Mouse (Mus musculus): ENCODE measurements around the gene Snx1. TPM values are rescaled to one million over a fixed set of nuclear protein-coding genes. Genes with fewer than 3 reads are reported as not detected.
A peak's percentile ranks its signal among the peaks of the same experiment; 100 is the strongest.

Snx1 gene
- polyA plus RNA-seq, 1 experiment from 2014 or later: 111 TPM

DNA sequence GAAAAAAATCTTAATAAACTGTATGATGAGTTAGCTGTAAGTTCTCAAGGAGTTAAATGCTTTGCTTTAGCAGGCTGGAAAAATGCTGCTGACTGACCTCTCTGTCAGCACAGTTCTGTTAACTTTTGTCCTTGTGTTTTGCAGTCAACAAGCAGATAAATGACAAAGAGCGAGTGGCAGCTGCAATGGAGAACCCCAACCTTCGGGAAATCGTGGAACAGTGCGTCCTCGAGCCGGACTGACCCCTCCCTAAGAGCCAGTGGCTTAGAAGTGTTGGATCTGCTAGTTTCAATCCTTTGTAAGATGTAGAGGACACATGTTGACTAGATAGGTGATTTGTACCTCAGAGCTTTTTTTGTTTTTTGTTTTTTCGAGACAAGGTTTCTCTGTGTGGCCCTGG is 11.8 kb upstream of the Snx1 start:
- H3K9ac ChIP-seq (ENCODE audit: low read length): no peak overlapping the region
- H3K27me3 ChIP-seq (replicated peaks; ENCODE audit: control insufficient read depth, insufficient read depth, low read length): no peaks in the 10 kb centered on the region
- no peak overlapping the region for H3K4me3 ChIP-seq (ENCODE audit: low read depth, low read length)
- H3K36me3 ChIP-seq (ENCODE audit: control insufficient read depth, insufficient read depth, low read length): peaks cover 62% of the 10 kb centered on the region
- H3K27ac ChIP-seq (ENCODE audit: low read depth, low read length): no peak overlapping the region
- no peaks in the 10 kb centered on the region for H3K9me3 ChIP-seq (replicated peaks; ENCODE audit: control insufficient read depth, low read length)
- ATAC-seq (no peak), DNase-seq (ENCODE audit: low spot score) (no peak)
- H3K4me2 ChIP-seq (ENCODE audit: low read length): no peak overlapping the region
- 94% methylated on average over 7 of the region's 7 CpGs for WGBS
- H3K4me1 ChIP-seq (ENCODE audit: control insufficient read depth, insufficient read depth, low read length): no peaks in the 10 kb centered on the region

DNA sequence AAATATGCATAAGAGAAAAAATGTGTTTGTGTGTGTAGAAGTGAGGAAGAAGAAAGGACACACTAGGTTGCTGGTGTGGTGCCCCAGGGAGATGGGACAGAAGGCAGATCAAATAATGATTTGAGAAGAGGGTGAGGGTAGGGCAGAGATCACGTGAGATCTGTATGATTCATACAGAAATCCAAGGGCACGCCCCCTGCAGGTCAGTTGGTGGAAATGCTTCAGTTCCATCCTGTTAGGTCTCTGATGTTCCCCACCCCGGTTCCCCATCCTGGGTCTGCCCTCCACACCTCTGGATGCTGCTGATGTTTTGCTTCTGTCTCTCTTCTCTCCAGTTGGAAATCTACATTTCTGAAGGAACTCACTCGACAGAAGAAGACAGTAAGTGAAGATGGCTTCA is 9.6 kb upstream of the Snx1 start:
- H3K9me3 ChIP-seq (replicated peaks; ENCODE audit: control insufficient read depth, low read length): no peaks in the 10 kb centered on the region
- DNase-seq (ENCODE audit: low spot score) (peak; percentile 31), ATAC-seq (no peak)
- no peak overlapping the region for H3K9ac ChIP-seq (ENCODE audit: low read length)
- peaks cover 65% of the 10 kb centered on the region for H3K36me3 ChIP-seq (ENCODE audit: control insufficient read depth, insufficient read depth, low read length)
- H3K4me2 ChIP-seq (ENCODE audit: low read length): no peak overlapping the region
- no peak overlapping the region for H3K27ac ChIP-seq (ENCODE audit: low read depth, low read length)
- H3K4me1 ChIP-seq (ENCODE audit: control insufficient read depth, insufficient read depth, low read length): no peaks in the 10 kb centered on the region
- 55% methylated on average over 4 of the region's 4 CpGs for WGBS
- no peak overlapping the region for H3K4me3 ChIP-seq (ENCODE audit: low read depth, low read length)
- H3K27me3 ChIP-seq (replicated peaks; ENCODE audit: control insufficient read depth, insufficient read depth, low read length): no peaks in the 10 kb centered on the region

DNA sequence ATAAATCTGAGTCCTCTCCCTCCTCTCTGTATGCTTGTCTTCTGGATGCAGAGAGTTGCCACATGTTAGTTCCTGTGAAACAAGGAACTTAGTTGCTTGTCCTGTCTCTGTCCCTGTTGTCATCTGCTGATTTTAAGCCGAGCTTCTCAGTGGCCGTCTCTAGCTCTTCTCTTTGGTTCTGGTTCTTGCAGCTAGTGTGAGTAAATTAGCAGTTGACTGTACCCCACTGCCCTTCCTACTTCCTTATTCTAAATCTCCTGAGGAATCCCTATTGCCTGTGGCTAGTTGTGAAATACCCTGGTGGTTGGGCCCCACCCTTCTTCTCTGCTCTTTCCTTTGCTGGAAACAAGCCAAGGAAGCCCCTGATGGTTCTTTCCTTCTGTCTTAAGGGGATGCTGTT is 5.1 kb upstream of the Snx1 start:
- 96% methylated on average over 2 of the region's 2 CpGs for WGBS
- no peak overlapping the region for H3K9ac ChIP-seq (ENCODE audit: low read length)
- DNase-seq (ENCODE audit: low spot score) (no peak), ATAC-seq (no peak)
- no peaks in the 10 kb centered on the region for H3K27me3 ChIP-seq (replicated peaks; ENCODE audit: control insufficient read depth, insufficient read depth, low read length)
- no peak overlapping the region for H3K4me3 ChIP-seq (ENCODE audit: low read depth, low read length)
- H3K9me3 ChIP-seq (replicated peaks; ENCODE audit: control insufficient read depth, low read length): no peaks in the 10 kb centered on the region
- H3K4me1 ChIP-seq (ENCODE audit: control insufficient read depth, insufficient read depth, low read length): peaks cover 10% of the 10 kb centered on the region; the same call in 1 of the 2 replicates
- no peak overlapping the region for H3K27ac ChIP-seq (ENCODE audit: low read depth, low read length)
- H3K36me3 ChIP-seq (ENCODE audit: control insufficient read depth, insufficient read depth, low read length): peaks cover 29% of the 10 kb centered on the region
- no peak overlapping the region for H3K4me2 ChIP-seq (ENCODE audit: low read length)

DNA sequence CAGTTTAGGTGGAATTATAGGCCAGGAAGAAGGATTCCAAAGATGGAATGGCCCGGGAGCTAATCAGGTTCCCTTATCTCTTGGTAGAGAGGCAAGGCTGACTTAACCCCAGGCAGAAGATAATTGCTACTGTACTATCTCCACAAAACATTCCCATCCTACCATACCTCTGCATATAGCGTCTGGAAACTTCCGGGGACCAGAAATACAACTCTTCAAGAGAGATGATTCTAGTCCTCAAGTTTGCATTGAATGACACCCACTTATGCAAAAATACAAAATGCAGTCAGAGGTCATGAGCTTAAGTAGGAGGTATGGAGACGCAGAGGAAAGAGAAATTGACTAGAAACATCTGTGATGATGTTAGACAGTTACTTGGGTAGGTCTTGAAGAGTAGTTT is 1.5 kb upstream of the Snx1 start:
- H3K4me2 ChIP-seq (ENCODE audit: low read length): peak overlapping the region; percentile 81; the same call in 1 of the 2 replicates
- no peaks in the 10 kb centered on the region for H3K27me3 ChIP-seq (replicated peaks; ENCODE audit: control insufficient read depth, insufficient read depth, low read length)
- no peak overlapping the region for H3K27ac ChIP-seq (ENCODE audit: low read depth, low read length)
- no peaks in the 10 kb centered on the region for H3K9me3 ChIP-seq (replicated peaks; ENCODE audit: control insufficient read depth, low read length)
- peaks cover 3% of the 10 kb centered on the region for H3K36me3 ChIP-seq (ENCODE audit: control insufficient read depth, insufficient read depth, low read length)
- peaks cover 22% of the 10 kb centered on the region for H3K4me1 ChIP-seq (ENCODE audit: control insufficient read depth, insufficient read depth, low read length)
- ATAC-seq: no peak
- H3K9ac ChIP-seq (ENCODE audit: low read length): no peak overlapping the region
- no peak overlapping the region for H3K4me3 ChIP-seq (ENCODE audit: low read depth, low read length)
- WGBS: 95% methylated on average over 4 of the region's 4 CpGs
- no peak for DNase-seq (ENCODE audit: low spot score)

DNA sequence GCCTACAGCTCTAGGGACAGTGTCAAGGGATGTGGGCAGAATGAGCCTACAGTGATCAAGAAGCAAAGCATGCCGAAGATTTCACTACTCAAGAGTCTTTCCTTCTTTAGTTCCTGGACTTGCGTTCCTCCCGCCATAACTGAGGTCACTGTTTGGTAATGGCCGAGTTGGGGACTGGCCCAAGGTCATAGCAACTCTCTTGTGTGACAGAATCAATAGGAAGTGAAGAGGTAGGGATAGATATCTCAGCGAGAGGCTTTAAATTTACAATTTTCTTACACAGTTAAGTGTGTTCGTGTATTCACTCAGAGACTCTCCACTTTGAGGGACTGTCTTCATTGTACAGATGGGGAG is 783 bp upstream of the Snx1 start:
- H3K4me3 ChIP-seq (ENCODE audit: low read depth, low read length): peak overlapping the region; percentile 48
- 60% methylated on average over 6 of the region's 6 CpGs for WGBS

DNA sequence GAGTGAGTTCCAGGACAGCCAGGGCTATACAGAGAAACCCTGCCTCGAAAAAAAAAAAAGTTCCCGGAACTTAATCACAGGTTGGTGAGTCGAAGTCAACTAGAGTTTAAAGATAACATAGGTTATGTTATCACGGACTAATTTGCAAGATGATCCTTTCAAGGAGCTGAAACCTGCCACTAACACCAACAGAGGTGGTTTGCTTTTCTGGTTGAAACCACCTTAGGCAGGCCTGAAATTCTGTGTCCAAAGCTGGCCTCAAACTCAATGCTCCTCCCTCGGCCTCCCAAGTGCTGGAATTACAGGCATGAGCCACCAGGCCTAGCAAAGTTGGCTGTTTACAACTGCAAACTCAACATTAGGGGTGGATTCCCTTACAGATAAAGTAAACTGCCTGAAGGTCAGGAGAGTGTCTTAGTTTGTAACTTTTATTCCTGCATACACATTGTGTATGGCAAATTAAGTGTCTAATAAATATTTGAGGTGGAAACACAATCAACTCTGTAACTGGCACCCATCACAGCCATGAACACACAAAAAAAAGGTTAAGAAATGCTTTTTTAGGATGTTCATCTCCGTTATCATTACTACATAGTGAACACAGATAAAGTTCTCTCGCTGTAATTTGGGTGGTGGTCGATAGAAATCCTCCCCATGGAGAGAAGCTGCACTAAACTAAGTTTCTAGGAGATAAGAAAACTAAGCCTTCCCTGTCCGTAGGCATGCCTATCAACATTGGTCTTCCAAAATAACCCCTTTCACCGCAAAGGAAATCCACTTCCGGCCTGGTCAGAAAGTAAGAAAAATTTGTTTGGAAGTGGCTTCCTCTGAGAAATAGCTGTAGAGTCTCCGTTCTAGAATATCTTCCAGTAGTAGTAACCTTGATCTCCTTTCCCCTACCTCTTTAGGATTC is 588 bp downstream of the Snx1 start:
- Histone ChIP-seq H3K36me3 (ENCODE audit: control insufficient read depth, insufficient read depth, low read length) (no peaks in the 10 kb centered on the region), H3K27ac (ENCODE audit: low read depth, low read length) (peak overlapping the region; percentile 90), H3K9ac (ENCODE audit: low read length) (peak overlapping the region; percentile 64; the same call in 1 of the 2 replicates), H3K4me1 (ENCODE audit: control insufficient read depth, insufficient read depth, low read length) (peaks cover 22% of the 10 kb centered on the region), H3K9me3 (replicated peaks; ENCODE audit: control insufficient read depth, low read length) (no peaks in the 10 kb centered on the region), H3K4me2 (ENCODE audit: low read length) (peak overlapping the region; percentile 81), H3K4me3 (ENCODE audit: low read depth, low read length) (peak overlapping the region; percentile 48), H3K27me3 (replicated peaks; ENCODE audit: control insufficient read depth, insufficient read depth, low read length) (no peaks in the 10 kb centered on the region)
- DNase-seq (ENCODE audit: low spot score) (no peak), ATAC-seq (no peak)
- 66% methylated on average over 12 of the region's 12 CpGs for WGBS

More for the DNA sequence above, 783 bp upstream of the Snx1 start:
- no peak for ATAC-seq
- Histone ChIP-seq H3K9ac (ENCODE audit: low read length) (peak overlapping the region; percentile 64), H3K9me3 (replicated peaks; ENCODE audit: control insufficient read depth, low read length) (no peaks in the 10 kb centered on the region), H3K27ac (ENCODE audit: low read depth, low read length) (no peak overlapping the region), H3K4me2 (ENCODE audit: low read length) (peak overlapping the region; percentile 81), H3K27me3 (replicated peaks; ENCODE audit: control insufficient read depth, insufficient read depth, low read length) (no peaks in the 10 kb centered on the region), H3K4me1 (ENCODE audit: control insufficient read depth, insufficient read depth, low read length) (peaks cover 22% of the 10 kb centered on the region), H3K36me3 (ENCODE audit: control insufficient read depth, insufficient read depth, low read length) (no peaks in the 10 kb centered on the region; the same call in 1 of the 2 replicates)
- DNase-seq (ENCODE audit: low spot score): no peak

DNA sequence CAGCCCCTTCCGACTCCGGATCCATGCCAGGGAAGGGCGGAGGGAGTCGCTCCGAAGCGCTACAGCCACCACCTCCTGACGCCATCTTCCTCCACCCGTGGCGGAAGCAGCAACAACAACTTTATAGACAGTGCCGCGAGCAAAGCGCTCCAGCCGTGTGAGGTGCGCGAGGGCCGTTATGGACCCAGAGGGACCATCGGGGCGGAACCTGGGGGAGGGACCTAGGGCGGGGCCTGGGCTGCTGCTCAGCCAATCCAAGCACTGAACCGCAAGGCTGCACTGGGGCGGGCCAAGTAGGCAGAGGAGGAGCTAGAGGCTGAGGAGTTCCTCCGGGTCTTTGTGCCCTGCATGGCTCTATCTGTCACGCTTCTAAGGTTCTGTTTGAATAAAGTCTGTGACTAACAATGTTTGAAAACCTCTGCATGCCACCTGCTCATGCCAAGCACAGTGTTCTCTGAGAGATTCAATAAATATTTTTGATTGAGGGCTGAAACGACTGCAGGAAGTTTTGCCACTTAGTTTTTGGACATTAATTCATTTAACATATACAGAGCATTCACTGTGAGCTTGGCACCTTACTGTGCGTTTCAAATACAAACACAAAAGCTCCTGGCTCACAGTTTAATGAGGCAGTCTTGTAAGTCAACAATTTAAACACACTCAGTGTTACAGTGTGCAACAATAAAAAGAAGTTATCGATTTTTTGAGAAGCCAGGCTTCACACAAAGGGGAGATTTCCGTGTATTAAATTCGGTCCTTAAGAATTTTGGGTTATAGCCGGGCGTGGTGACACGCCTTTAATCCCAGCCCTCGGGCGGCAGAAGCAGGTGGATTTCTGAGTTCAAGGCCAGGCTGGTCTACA is 1.5 kb downstream of the Snx1 start:
- WGBS: 12% methylated on average over 33 of the region's 33 CpGs
- Histone ChIP-seq H3K4me3 (ENCODE audit: low read depth, low read length) (peak overlapping the region; percentile 77), H3K9me3 (replicated peaks; ENCODE audit: control insufficient read depth, low read length) (no peaks in the 10 kb centered on the region), H3K4me1 (ENCODE audit: control insufficient read depth, insufficient read depth, low read length) (peaks cover 22% of the 10 kb centered on the region), H3K36me3 (ENCODE audit: control insufficient read depth, insufficient read depth, low read length) (no peaks in the 10 kb centered on the region), H3K9ac (ENCODE audit: low read length) (peak overlapping the region; percentile 88), H3K4me2 (ENCODE audit: low read length) (peak overlapping the region; percentile 67), H3K27ac (ENCODE audit: low read depth, low read length) (peak overlapping the region; percentile 90), H3K27me3 (replicated peaks; ENCODE audit: control insufficient read depth, insufficient read depth, low read length) (no peaks in the 10 kb centered on the region)
- DNase-seq (ENCODE audit: low spot score): peak; percentile 99
- ATAC-seq: peak; percentile 97

DNA sequence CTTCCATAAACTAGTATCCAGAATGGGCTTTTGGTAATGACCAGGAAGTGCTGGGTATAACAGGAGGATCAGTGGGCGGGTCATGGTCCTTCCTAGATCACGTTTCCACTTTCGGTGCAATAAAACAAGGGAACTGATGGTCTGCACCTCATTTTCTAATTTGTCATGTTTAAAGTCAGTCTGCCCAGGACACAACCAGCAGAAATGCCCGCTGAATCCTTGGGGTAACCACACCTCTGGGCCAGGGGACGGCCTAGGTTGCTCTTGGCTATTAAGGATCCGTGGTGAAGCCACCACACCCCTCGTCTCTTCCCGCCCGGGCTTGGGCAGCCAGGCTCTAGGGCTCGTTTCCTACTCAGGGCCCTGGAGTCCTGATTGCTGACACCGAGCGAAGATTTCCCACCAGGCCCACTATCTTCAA is 2.3 kb downstream of the Snx1 start:
- peak overlapping the region; percentile 90 for H3K27ac ChIP-seq (ENCODE audit: low read depth, low read length)
- no peaks in the 10 kb centered on the region for H3K9me3 ChIP-seq (replicated peaks; ENCODE audit: control insufficient read depth, low read length)
- peak; percentile 16 for DNase-seq (ENCODE audit: low spot score)
- H3K9ac ChIP-seq (ENCODE audit: low read length): peak overlapping the region; percentile 88
- WGBS: 0% methylated on average over 12 of the region's 12 CpGs
- no peaks in the 10 kb centered on the region for H3K27me3 ChIP-seq (replicated peaks; ENCODE audit: control insufficient read depth, insufficient read depth, low read length)
- H3K4me3 ChIP-seq (ENCODE audit: low read depth, low read length): peak overlapping the region; percentile 77
- ATAC-seq: peak; percentile 16
- H3K36me3 ChIP-seq (ENCODE audit: control insufficient read depth, insufficient read depth, low read length): no peaks in the 10 kb centered on the region
- H3K4me2 ChIP-seq (ENCODE audit: low read length): peak overlapping the region; percentile 67
- H3K4me1 ChIP-seq (ENCODE audit: control insufficient read depth, insufficient read depth, low read length): peaks cover 22% of the 10 kb centered on the region
